In the genomic region with DNA sequence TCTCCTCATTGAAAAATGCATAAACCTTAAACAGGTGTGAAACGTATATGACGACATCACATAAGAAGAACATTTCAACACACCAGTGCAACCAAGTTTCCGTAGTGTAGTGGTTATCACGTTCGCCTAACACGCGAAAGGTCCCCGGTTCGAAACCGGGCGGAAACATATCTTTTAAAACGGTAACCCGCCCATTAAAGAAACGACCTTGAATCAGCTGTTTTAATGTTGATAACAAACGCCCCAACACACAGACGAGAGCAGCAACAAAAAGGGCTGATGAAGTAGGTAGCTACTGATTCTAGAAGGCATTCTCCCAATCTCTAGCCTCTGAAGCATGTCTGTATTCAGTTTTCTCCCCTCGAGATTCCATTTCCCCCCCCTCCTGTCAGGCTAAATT, we compare ENCODE assay signal across 8 mouse cellular contexts. TPM values are rescaled to one million over a fixed set of nuclear protein-coding genes. Genes with fewer than 3 reads are reported as not detected.
A peak's percentile ranks its signal among the peaks of the same experiment; 100 is the strongest.
DNase-seq lines count a peak whose midpoint lies in the region; ATAC-seq lines count a peak whose summit lies in the region.

No protein-coding gene starts in this region.

- ATAC-seq in intestine, embryonic 14.5 days (replicated peaks; ENCODE audit: low FRiP score, low TSS enrichment, low read depth): peak; percentile 36; the same call in 1 of the 2 replicates
- peak; percentile 35 for ATAC-seq in megakaryocyte-erythroid progenitor cell, adult 5-6 weeks (replicated peaks; ENCODE audit: low FRiP score, low TSS enrichment, poor library complexity, severe bottlenecking)

- peak overlapping the region; percentile 95 for H3K4me2 ChIP-seq in intestine, embryonic 14.5 days (ENCODE audit: low read length)

- no peaks in the 10 kb centered on the region for H3K9me3 ChIP-seq in intestine, embryonic 14.5 days (ENCODE audit: control insufficient read depth, low read length)

- intact Hi-C loops in left cerebral cortex, postnatal 14 days (cut with DNase I): loop anchor here (5.0 to 10.0 kb wide), 3 partner anchors 191 to 364 kb away; a partner anchor contains a TSS

- peak overlapping the region; percentile 34; the same call in 1 of the 2 replicates for H3K27ac ChIP-seq in intestine, embryonic 14.5 days (ENCODE audit: low read depth)

- peak; percentile 80 to 88 for DNase-seq in adrenal gland, adult 18-20 months (ENCODE audit: low spot score in 2 of 2)
- peak; percentile 93 for DNase-seq in embryo, embryonic 10 days (ENCODE audit: low spot score)
- DNase-seq in gastrocnemius, postnatal 25 days: peak; percentile 71
- DNase-seq in intestine, embryonic 14.5 days (ENCODE audit: low spot score): peak; percentile 92
- DNase-seq in left cerebral cortex, postnatal 14 days (ENCODE audit: low spot score in 2 of 2): peak; percentile 81 to 94
- DNase-seq in right cerebral cortex, postnatal 14 days: peak; percentile 76
- DNase-seq in urinary bladder, postnatal 4 days (ENCODE audit: low spot score in 2 of 2): peak; percentile 54 to 66

- 0 out of 2 replicates have a peak overlapping the region, but pooled peaks have one; percentile 10 for H3K9ac ChIP-seq in intestine, embryonic 14.5 days (ENCODE audit: low read length)

- H3K27me3 ChIP-seq in intestine, embryonic 14.5 days (replicated peaks; ENCODE audit: control insufficient read depth, insufficient read depth, low read length): peaks cover 9% of the 10 kb centered on the region; the same call in 1 of the 2 replicates

- peak overlapping the region; percentile 84 for H3K4me3 ChIP-seq in intestine, embryonic 14.5 days (ENCODE audit: low read depth, low read length)

- 0% methylated on average over 17 of the region's 17 CpGs for WGBS in intestine, embryonic 14.5 days

- peaks cover 19% of the 10 kb centered on the region for H3K36me3 ChIP-seq in intestine, embryonic 14.5 days (ENCODE audit: control insufficient read depth, insufficient read depth, low read length)

- peaks cover 12% of the 10 kb centered on the region for H3K4me1 ChIP-seq in intestine, embryonic 14.5 days (replicated peaks; ENCODE audit: control insufficient read depth, insufficient read depth, low read length)

RNA-seq across cellular contexts. Expression of a gene that starts 0.7 kb away (rescaled TPM):
- total RNA-seq in adrenal gland, adult 18-20 months (2021): 10 to 100 TPM; 17.3 to 23.3 TPM
- total RNA-seq in gastrocnemius, postnatal 25 days (2021): 1 to 10 TPM; 9.0 to 9.3 TPM
- 26.7 and 28.7 TPM in 2 replicates for polyA plus RNA-seq in intestine, embryonic 14.5 days (2014; fragmentation: Nextera tagmentation; extraction: Ambion mirVana)
- total RNA-seq in left cerebral cortex, postnatal 14 days (2021): 10 to 100 TPM; 15.5 to 17.3 TPM
- 20.2 and 21.1 TPM in 2 replicates for total RNA-seq in megakaryocyte-erythroid progenitor cell, adult 5-6 weeks (2014; fragmentation: Nextera tagmentation)
- total RNA-seq in megakaryocyte-erythroid progenitor cell, adult 5-6 weeks (2017): 20.9 and 35.4 TPM in 2 replicates

RNA-seq across cellular contexts. Expression of a gene that starts 1.4 kb away (rescaled TPM):
- total RNA-seq in adrenal gland, adult 18-20 months (2021): not detected
- not detected for total RNA-seq in gastrocnemius, postnatal 25 days (2021)
- polyA plus RNA-seq in intestine, embryonic 14.5 days (2014; fragmentation: Nextera tagmentation; extraction: Ambion mirVana): 0.09 and 0.23 TPM in 2 replicates
- under 1 TPM; 0.57 to 0.72 TPM for total RNA-seq in left cerebral cortex, postnatal 14 days (2021)
- total RNA-seq in megakaryocyte-erythroid progenitor cell, adult 5-6 weeks (2014; fragmentation: Nextera tagmentation): not detected in 2 replicates
- total RNA-seq in megakaryocyte-erythroid progenitor cell, adult 5-6 weeks (2017): not detected in 2 replicates

RNA-seq across cellular contexts. Expression of a gene that starts 43.1 kb away (rescaled TPM):
- total RNA-seq in adrenal gland, adult 18-20 months (2021): not detected
- total RNA-seq in gastrocnemius, postnatal 25 days (2021): not detected
- not detected in 2 replicates for polyA plus RNA-seq in intestine, embryonic 14.5 days (2014; fragmentation: Nextera tagmentation; extraction: Ambion mirVana)
- total RNA-seq in left cerebral cortex, postnatal 14 days (2021): not detected
- not detected in 2 replicates for total RNA-seq in megakaryocyte-erythroid progenitor cell, adult 5-6 weeks (2014; fragmentation: Nextera tagmentation)
- not detected in 2 replicates for total RNA-seq in megakaryocyte-erythroid progenitor cell, adult 5-6 weeks (2017)

RNA-seq across cellular contexts. Expression of a gene that starts 46.5 kb away (rescaled TPM):
- not detected for total RNA-seq in adrenal gland, adult 18-20 months (2021)
- total RNA-seq in gastrocnemius, postnatal 25 days (2021): not detected
- 0.49 and 0.60 TPM in 2 replicates for polyA plus RNA-seq in intestine, embryonic 14.5 days (2014; fragmentation: Nextera tagmentation; extraction: Ambion mirVana)
- under 1 TPM in 1 of 2 experiments, not detected in 1; 0.18 TPM for total RNA-seq in left cerebral cortex, postnatal 14 days (2021)
- total RNA-seq in megakaryocyte-erythroid progenitor cell, adult 5-6 weeks (2014; fragmentation: Nextera tagmentation): not detected in 2 replicates
- not detected in 2 replicates for total RNA-seq in megakaryocyte-erythroid progenitor cell, adult 5-6 weeks (2017)

RNA-seq across cellular contexts. Expression of a gene that starts 53.4 kb away (rescaled TPM):
- 10 to 100 TPM in 1 of 2 experiments, 1 to 10 TPM in 1; 4.7 to 10.2 TPM for total RNA-seq in adrenal gland, adult 18-20 months (2021)
- 1 to 10 TPM; 6.7 to 8.8 TPM for total RNA-seq in gastrocnemius, postnatal 25 days (2021)
- 15.2 and 17.6 TPM in 2 replicates for polyA plus RNA-seq in intestine, embryonic 14.5 days (2014; fragmentation: Nextera tagmentation; extraction: Ambion mirVana)
- 1 to 10 TPM; 5.2 to 6.0 TPM for total RNA-seq in left cerebral cortex, postnatal 14 days (2021)
- total RNA-seq in megakaryocyte-erythroid progenitor cell, adult 5-6 weeks (2014; fragmentation: Nextera tagmentation): 1.5 TPM in 1 of 2 replicates, not detected in the other
- 6.5 and 8.8 TPM in 2 replicates for total RNA-seq in megakaryocyte-erythroid progenitor cell, adult 5-6 weeks (2017)

Comparison
In these comparisons a context has a peak if more than half of its experiments do, and no peak if none do; other contexts are left out.
1. Peak in every context shown above with its lines: DNase-seq, ATAC-seq, H3K4me3 ChIP-seq and H3K27ac ChIP-seq.